Mouse (Mus musculus) limb, embryonic 11.5 days (tissue): ENCODE measurements around the gene Tbx1. TPM values are rescaled to one million over a fixed set of nuclear protein-coding genes. Genes with fewer than 3 reads are reported as not detected.

ENCODE experiments used
- ATAC-seq: fragments of 200-750 bp; cut with Nextera tagmentation; 2 replicates; pipeline ENCODE4 v1.8.0; 2017; ENCODE audit warnings: low read depth; ENCODE audit not compliant: insufficient number of reproducible peaks, low FRiP score, low TSS enrichment
- DNase-seq: peaks from one replicate; pipeline ENCODE4 v3.0.0-alpha.2; 2015; ENCODE audit warnings: low spot score
- H3K27ac ChIP-seq: fragments of 300-500 bp; sonication (generic); replicated peaks from 2 replicates; pipeline ENCODE4 v1.5.1; 2014; ENCODE audit warnings: low read depth, mild to moderate bottlenecking, low read length
- H3K27me3 ChIP-seq: fragments of 300-500 bp; sonication (generic); 2 replicates; pipeline ENCODE4 v1.6.1; 2014; ENCODE audit warnings: mild to moderate bottlenecking, low read length, mixed read lengths; ENCODE audit not compliant: control insufficient read depth, insufficient read depth
- H3K36me3 ChIP-seq: fragments of 300-500 bp; sonication (generic); 2 replicates; pipeline ENCODE4 v1.6.1; 2014; ENCODE audit warnings: mild to moderate bottlenecking, low read length, moderate library complexity, mixed read lengths; ENCODE audit not compliant: control insufficient read depth, insufficient read depth
- H3K4me1 ChIP-seq: fragments of 300-500 bp; sonication (generic); 2 replicates; pipeline ENCODE4 v1.6.1; 2014; ENCODE audit warnings: low read length, mixed read lengths; ENCODE audit not compliant: control insufficient read depth, insufficient read depth
- H3K4me2 ChIP-seq: fragments of 300-500 bp; sonication (generic); 2 replicates; pipeline ENCODE4 v1.6.1; 2014; ENCODE audit warnings: low read depth, mild to moderate bottlenecking, moderate library complexity; ENCODE audit not compliant: severe bottlenecking
- H3K4me3 ChIP-seq: fragments of 300-500 bp; sonication (generic); 2 replicates; pipeline ENCODE4 v1.5.1; 2014; ENCODE audit warnings: low read depth, low read length
- H3K9ac ChIP-seq: fragments of 300-500 bp; sonication (generic); 2 replicates; pipeline ENCODE4 v1.6.1; 2014; ENCODE audit warnings: mild to moderate bottlenecking, low read length
- H3K9me3 ChIP-seq: fragments of 300-500 bp; sonication (generic); 2 replicates; pipeline ENCODE4 v1.6.1; 2016; ENCODE audit warnings: low read length; ENCODE audit not compliant: control insufficient read depth
- WGBS: fragments of 180-500 bp; shearing (Covaris S2); extraction: QIAGEN DNeasy Blood & Tissue Kit; methylation state at CpG from one replicate; pipeline ENCODE4 v1.1.7; 2014; 5-methylcytosine and 5-hydroxymethylcytosine counted together
- polyA plus RNA-seq: library from polyadenylated mRNA; unstranded; fragments of >200 nt; fragmentation: Nextera tagmentation; extraction: Ambion mirVana; gene quantifications from 2 replicates; pipeline ENCODE4 v1.2.1, GENCODE M21; 2014

The Tbx1 gene
- polyA plus RNA-seq, 1 experiment from 2014 or later, result 2.3 TPM

- peaks cover 17% of the 10 kb centered on the region; the same call in 1 of the 2 replicates for H3K4me1 ChIP-seq
- H3K4me3 ChIP-seq, result no peak overlapping the region
- peaks cover 9% of the 10 kb centered on the region for H3K27me3 ChIP-seq
- H3K9me3 ChIP-seq, result no peaks in the 10 kb centered on the region
- no peaks in the 10 kb centered on the region for H3K36me3 ChIP-seq
- H3K27ac ChIP-seq, result no peak overlapping the region
- no peak overlapping the region for H3K9ac ChIP-seq
- ATAC-seq (0 out of 2 replicates have a peak, but pooled peaks have one; percentile 3), DNase-seq (no peak)
- H3K4me2 ChIP-seq, result no peak overlapping the region
- 54% methylated on average over 8 of the region's 8 CpGs for WGBS
Measured at GRCm38 (mm10) chr16:18604267-18604701, 13.8 kb upstream of the Tbx1 start.

GRCm38 (mm10) chr16:18601447-18601846 lies 11.0 kb upstream of the Tbx1 start:
- no peak overlapping the region for H3K9ac ChIP-seq
- WGBS, result 72% methylated on average over 7 of the region's 7 CpGs
- ATAC-seq, result no peak

GRCm38 (mm10) chr16:18598006-18598405 lies 7.5 kb upstream of the Tbx1 start:
- Histone ChIP-seq H3K4me1 (peaks cover 14% of the 10 kb centered on the region; the same call in 1 of the 2 replicates), H3K27ac (no peak overlapping the region), H3K9ac (no peak overlapping the region), H3K36me3 (no peaks in the 10 kb centered on the region), H3K4me3 (no peak overlapping the region), H3K4me2 (no peak overlapping the region), H3K9me3 (no peaks in the 10 kb centered on the region), H3K27me3 (peaks cover 8% of the 10 kb centered on the region)
- DNase-seq (no peak), ATAC-seq (no peak)
- WGBS, result 67% methylated on average over 3 of the region's 3 CpGs

More at GRCm38 (mm10) chr16:18601447-18601846, 11.0 kb upstream of the Tbx1 start:
- no peak overlapping the region for H3K4me2 ChIP-seq
- peaks cover 14% of the 10 kb centered on the region; the same call in 1 of the 2 replicates for H3K4me1 ChIP-seq
- H3K4me3 ChIP-seq, result no peak overlapping the region
- no peaks in the 10 kb centered on the region; the same call in 1 of the 2 replicates for H3K27me3 ChIP-seq
- H3K9me3 ChIP-seq, result no peaks in the 10 kb centered on the region
- DNase-seq, result no peak
- H3K27ac ChIP-seq, result 0 out of 2 replicates have a peak overlapping the region, but pooled peaks have one; percentile 21
- H3K36me3 ChIP-seq, result no peaks in the 10 kb centered on the region

- no peak overlapping the region for H3K4me3 ChIP-seq
- no peak for DNase-seq
- H3K36me3 ChIP-seq, result no peaks in the 10 kb centered on the region
- no peak overlapping the region for H3K9ac ChIP-seq
- peak; percentile 4; the same call in 1 of the 2 replicates for ATAC-seq
- H3K4me2 ChIP-seq, result no peak overlapping the region
- WGBS, result 33% methylated on average over 5 of the region's 5 CpGs
- peaks cover 7% of the 10 kb centered on the region for H3K4me1 ChIP-seq
- H3K27ac ChIP-seq, result no peak overlapping the region
- no peaks in the 10 kb centered on the region for H3K9me3 ChIP-seq
- peaks cover 21% of the 10 kb centered on the region for H3K27me3 ChIP-seq
Measured at GRCm38 (mm10) chr16:18596255-18596654, 5.8 kb upstream of the Tbx1 start.

- no peak overlapping the region for H3K27ac ChIP-seq
- 80% methylated on average over 2 of the region's 2 CpGs for WGBS
- no peak overlapping the region for H3K9ac ChIP-seq
- H3K4me3 ChIP-seq, result no peak overlapping the region
- DNase-seq (no peak), ATAC-seq (no peak)
- no peak overlapping the region for H3K4me2 ChIP-seq
- no peaks in the 10 kb centered on the region for H3K36me3 ChIP-seq
- no peaks in the 10 kb centered on the region for H3K9me3 ChIP-seq
- peaks cover 44% of the 10 kb centered on the region for H3K27me3 ChIP-seq
- peaks cover 13% of the 10 kb centered on the region; the same call in 1 of the 2 replicates for H3K4me1 ChIP-seq
Measured at GRCm38 (mm10) chr16:18593930-18594329, 3.5 kb upstream of the Tbx1 start.

- Histone ChIP-seq H3K9me3 (no peaks in the 10 kb centered on the region), H3K27ac (no peak overlapping the region), H3K36me3 (no peaks in the 10 kb centered on the region), H3K4me1 (peaks cover 28% of the 10 kb centered on the region), H3K4me3 (peak overlapping the region; percentile 21), H3K9ac (peak overlapping the region; percentile 27), H3K4me2 (peak overlapping the region; percentile 38), H3K27me3 (peaks cover 63% of the 10 kb centered on the region)
- DNase-seq (peak; percentile 79), ATAC-seq (no peak)
- WGBS, result under 1% methylated on average over 59 of the region's 59 CpGs
Measured at GRCm38 (mm10) chr16:18591047-18592018, 862 bp upstream of the Tbx1 start.

GRCm38 (mm10) chr16:18589080-18589621 lies 1.3 kb downstream of the Tbx1 start:
- H3K27ac ChIP-seq, result no peak overlapping the region
- peaks cover 85% of the 10 kb centered on the region for H3K27me3 ChIP-seq
- 10% methylated on average over 9 of the region's 9 CpGs for WGBS
- no peaks in the 10 kb centered on the region for H3K9me3 ChIP-seq
- H3K36me3 ChIP-seq, result no peaks in the 10 kb centered on the region
- ATAC-seq (no peak), DNase-seq (peak; percentile 42)
- H3K9ac ChIP-seq, result no peak overlapping the region
- H3K4me3 ChIP-seq, result no peak overlapping the region
- H3K4me2 ChIP-seq, result no peak overlapping the region
- H3K4me1 ChIP-seq, result peaks cover 29% of the 10 kb centered on the region

GRCm38 (mm10) chr16:18588738-18589055 lies 1.8 kb downstream of the Tbx1 start:
- no peak for DNase-seq
- 1% methylated on average over 31 of the region's 31 CpGs for WGBS
- Histone ChIP-seq H3K4me1 (peaks cover 29% of the 10 kb centered on the region), H3K27ac (no peak overlapping the region), H3K4me2 (peak overlapping the region; percentile 38), H3K9ac (no peak overlapping the region), H3K36me3 (no peaks in the 10 kb centered on the region), H3K27me3 (peaks cover 88% of the 10 kb centered on the region), H3K9me3 (no peaks in the 10 kb centered on the region), H3K4me3 (0 out of 2 replicates have a peak overlapping the region, but pooled peaks have one; percentile 10)
- ATAC-seq, result no peak
